Mouse (Mus musculus) forebrain, embryonic 11.5 days (tissue): ENCODE measurements around the gene Ptger1. TPM values are rescaled to one million over a fixed set of nuclear protein-coding genes. Genes with fewer than 3 reads are reported as not detected.

ENCODE experiments used
- ATAC-seq: fragments of 200-750 bp; cut with Nextera tagmentation; replicated peaks from 2 replicates; pipeline ENCODE4 v1.8.0; 2017; ENCODE audit warnings: moderate TSS enrichment; ENCODE audit not compliant: low FRiP score
- DNase-seq: peaks from one replicate; pipeline ENCODE4 v3.0.0-alpha.2; 2017; ENCODE audit warnings: low spot score
- H3K27ac ChIP-seq: fragments of 300-500 bp; sonication (generic); 2 replicates; pipeline ENCODE4 v1.5.1; 2014; ENCODE audit warnings: low read depth, low read length
- H3K27me3 ChIP-seq: fragments of 300-500 bp; sonication (generic); 2 replicates; pipeline ENCODE4 v1.6.1; 2014; ENCODE audit warnings: mild to moderate bottlenecking, low read length, mixed read lengths; ENCODE audit not compliant: control insufficient read depth, insufficient read depth
- H3K36me3 ChIP-seq: fragments of 300-500 bp; sonication (generic); 2 replicates; pipeline ENCODE4 v1.6.1; 2014; ENCODE audit warnings: mild to moderate bottlenecking, low read length, moderate library complexity, mixed read lengths; ENCODE audit not compliant: control insufficient read depth, insufficient read depth
- H3K4me1 ChIP-seq: fragments of 300-500 bp; sonication (generic); replicated peaks from 2 replicates; pipeline ENCODE4 v1.6.1; 2014; ENCODE audit warnings: low read length, mixed read lengths; ENCODE audit not compliant: control insufficient read depth, insufficient read depth
- H3K4me2 ChIP-seq: fragments of 300-500 bp; sonication (generic); 2 replicates; pipeline ENCODE4 v1.6.1; 2014; ENCODE audit warnings: low read depth, mild to moderate bottlenecking, low read length, moderate library complexity, mixed read lengths; ENCODE audit not compliant: severe bottlenecking
- H3K4me3 ChIP-seq: fragments of 300-500 bp; sonication (generic); 2 replicates; pipeline ENCODE4 v1.5.1; 2014; ENCODE audit warnings: low read depth, low read length
- H3K9ac ChIP-seq: fragments of 300-500 bp; sonication (generic); 2 replicates; pipeline ENCODE4 v1.6.1; 2014; ENCODE audit warnings: low read length
- H3K9me3 ChIP-seq: fragments of 300-500 bp; sonication (generic); 2 replicates; pipeline ENCODE4 v1.6.1; 2016; ENCODE audit warnings: low read length, mixed read lengths; ENCODE audit not compliant: control insufficient read depth
- WGBS: fragments of 180-500 bp; shearing (Covaris S2); extraction: QIAGEN DNeasy Blood & Tissue Kit; methylation state at CpG from one replicate; pipeline ENCODE4 v1.1.7; 2014; 5-methylcytosine and 5-hydroxymethylcytosine counted together
- polyA plus RNA-seq: library from polyadenylated mRNA; unstranded; fragments of >200 nt; fragmentation: Nextera tagmentation; extraction: Ambion mirVana; gene quantifications from 2 replicates; pipeline ENCODE4 v1.2.1, GENCODE M21; 2014

Gene Ptger1
- 0.47 and 0.60 TPM in 2 replicates for polyA plus RNA-seq

DNA sequence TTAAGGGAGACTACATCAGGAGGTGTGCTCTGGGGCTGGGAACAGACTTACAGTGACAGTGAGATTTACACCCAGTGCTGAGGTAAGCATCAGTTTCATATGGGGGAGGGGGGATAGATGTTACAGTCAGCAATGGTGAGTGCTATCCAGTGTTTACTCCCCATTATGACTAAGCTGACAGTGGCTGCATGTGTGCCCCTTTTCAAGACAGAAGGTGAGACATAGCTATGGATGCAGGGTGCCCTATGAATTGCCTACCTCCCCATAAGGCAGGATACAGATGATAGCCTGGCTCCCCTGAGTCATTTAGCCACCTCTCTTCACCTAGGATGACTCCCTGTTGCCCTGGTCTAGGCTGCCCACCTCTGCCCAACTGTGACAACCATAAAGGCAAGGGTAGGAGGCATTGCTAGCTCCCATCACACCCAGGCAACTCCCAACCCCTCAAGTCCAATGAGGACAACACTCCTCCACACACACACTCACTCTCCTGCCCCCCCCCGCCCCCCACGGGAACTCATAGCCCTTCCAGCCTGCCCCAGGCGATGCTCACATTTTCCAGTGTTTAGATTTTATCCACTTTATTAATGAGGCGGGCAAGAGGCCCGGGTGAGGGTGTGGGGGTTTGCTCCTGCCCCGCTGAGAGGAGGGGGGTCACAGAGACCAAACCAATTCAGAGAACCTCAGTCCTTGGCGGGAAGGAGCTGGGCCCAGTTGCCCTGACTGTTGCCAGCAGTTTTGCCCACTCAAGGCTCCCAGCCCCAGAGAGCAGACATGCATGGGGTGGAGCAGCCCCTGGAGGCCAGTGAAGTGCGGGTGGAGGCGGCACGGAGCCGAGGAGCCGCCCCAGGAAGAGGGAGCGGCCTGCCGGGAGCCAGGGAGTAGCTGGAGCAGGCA is at the start of gene Ptger1:
Gene Ptger1, plus strand, starts transcription at position 710 of the 897 bp plus-strand sequence.
- Histone ChIP-seq H3K27ac (no peak within 1 kb of the TSS), H3K4me1 (peaks cover 14% of the 10 kb centered on the region), H3K4me3 (no peak within 1 kb of the TSS), H3K9me3 (no peaks in the 10 kb centered on the region), H3K36me3 (no peaks in the 10 kb centered on the region; the same call in 1 of the 2 replicates), H3K4me2 (no peak within 1 kb of the TSS), H3K9ac (no peak within 1 kb of the TSS), H3K27me3 (peaks cover 2% of the 10 kb centered on the region; the same call in 1 of the 2 replicates)
- DNase-seq, result peak; percentile 61
- no peak for ATAC-seq
- 44% methylated on average over 14 of the region's 14 CpGs for WGBS

DNA sequence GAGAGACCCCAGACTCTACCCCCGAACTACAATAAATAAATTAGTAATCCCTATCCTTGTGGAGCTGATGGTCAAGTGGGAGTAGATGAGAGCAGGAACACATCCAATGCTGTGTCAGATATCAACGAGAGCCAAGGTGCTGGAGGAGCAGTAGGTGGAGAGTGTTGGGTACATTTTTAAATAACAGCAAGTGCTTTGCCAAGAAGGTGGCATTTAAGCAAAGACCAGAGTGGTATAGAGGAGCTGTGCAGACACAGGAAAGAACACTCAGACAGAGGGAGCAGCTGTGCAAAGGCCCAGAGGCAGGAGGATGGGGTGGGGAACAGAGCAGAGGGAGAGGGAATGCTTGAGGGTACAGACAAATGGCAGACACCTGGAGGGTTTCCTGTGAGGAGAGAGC is 49.4 kb upstream of the Ptger1 start:
- WGBS, result 86% methylated on average over 2 of the region's 2 CpGs
- DNase-seq (no peak), ATAC-seq (no peak)
- Histone ChIP-seq H3K9me3 (no peaks in the 10 kb centered on the region), H3K4me1 (no peaks in the 10 kb centered on the region), H3K4me2 (no peak overlapping the region), H3K9ac (no peak overlapping the region), H3K4me3 (no peak overlapping the region), H3K27ac (no peak overlapping the region), H3K36me3 (peaks cover 3% of the 10 kb centered on the region; the same call in 1 of the 2 replicates), H3K27me3 (no peaks in the 10 kb centered on the region)

GRCm38 (mm10) chr8:83618566-83618965 is 47.9 kb upstream of the Ptger1 start:
- Histone ChIP-seq H3K27me3 (no peaks in the 10 kb centered on the region), H3K27ac (no peak overlapping the region), H3K9me3 (no peaks in the 10 kb centered on the region), H3K9ac (no peak overlapping the region), H3K4me1 (no peaks in the 10 kb centered on the region), H3K36me3 (peaks cover 2% of the 10 kb centered on the region; the same call in 1 of the 2 replicates), H3K4me2 (no peak overlapping the region), H3K4me3 (no peak overlapping the region)
- DNase-seq (no peak), ATAC-seq (no peak)
- WGBS, result 91% methylated on average over 2 of the region's 2 CpGs

- no peaks in the 10 kb centered on the region for H3K4me1 ChIP-seq
- 89% methylated on average over 9 of the region's 9 CpGs for WGBS
- H3K4me3 ChIP-seq, result no peak overlapping the region
- H3K27ac ChIP-seq, result no peak overlapping the region
- H3K9me3 ChIP-seq, result no peaks in the 10 kb centered on the region
- no peaks in the 10 kb centered on the region for H3K27me3 ChIP-seq
- H3K9ac ChIP-seq, result no peak overlapping the region
- ATAC-seq (no peak), DNase-seq (peak; percentile 41)
- H3K4me2 ChIP-seq, result no peak overlapping the region
- no peaks in the 10 kb centered on the region for H3K36me3 ChIP-seq
These were observed 46.8 kb upstream of the Ptger1 start for GRCm38 (mm10) chr8:83619568-83620285.

GRCm38 (mm10) chr8:83621691-83622388 is 44.6 kb upstream of the Ptger1 start:
- DNase-seq (peak; percentile 51), ATAC-seq (peak; percentile 19; the same call in 1 of the 2 replicates)
- 58% methylated on average over 15 of the region's 15 CpGs for WGBS
- H3K27ac ChIP-seq, result no peak overlapping the region
- no peaks in the 10 kb centered on the region for H3K9me3 ChIP-seq
- H3K36me3 ChIP-seq, result no peaks in the 10 kb centered on the region
- H3K4me3 ChIP-seq, result peak overlapping the region; percentile 31
- no peaks in the 10 kb centered on the region for H3K27me3 ChIP-seq
- peak overlapping the region; percentile 58 for H3K9ac ChIP-seq
- H3K4me2 ChIP-seq, result peak overlapping the region; percentile 71
- no peaks in the 10 kb centered on the region for H3K4me1 ChIP-seq

DNA sequence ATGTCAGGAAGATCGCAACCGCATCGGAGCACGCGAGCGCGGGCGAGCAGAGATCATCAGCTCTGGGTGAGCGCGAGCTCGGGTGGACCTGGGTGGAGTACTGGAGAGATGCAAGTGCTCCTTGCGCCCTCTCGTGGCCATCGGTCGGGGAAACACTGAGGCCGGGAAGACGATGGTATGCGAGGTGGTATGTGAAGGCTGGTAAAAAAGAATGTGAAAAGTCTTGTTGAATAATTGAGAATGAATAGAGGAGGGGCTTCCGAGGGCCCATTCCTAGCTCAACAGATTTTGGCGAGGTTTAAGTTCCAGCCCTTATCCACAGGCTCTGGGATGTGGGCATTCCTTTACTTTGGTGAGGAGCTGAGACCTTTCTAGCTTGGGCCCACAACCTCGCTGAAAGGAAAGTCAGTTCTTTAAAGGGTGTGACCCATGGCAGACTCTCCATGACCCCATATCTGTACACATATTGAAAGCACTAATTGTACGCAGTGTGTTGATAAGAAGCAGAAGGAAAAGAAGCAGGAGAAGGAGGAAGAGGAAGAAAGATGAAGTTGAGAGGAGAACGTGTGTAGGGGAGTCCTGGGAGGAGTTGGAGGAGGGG is 44.0 kb upstream of the Ptger1 start:
- no peaks in the 10 kb centered on the region for H3K9me3 ChIP-seq
- DNase-seq (peak; percentile 92), ATAC-seq (peak; percentile 92)
- H3K4me3 ChIP-seq, result peak overlapping the region; percentile 31
- H3K36me3 ChIP-seq, result no peaks in the 10 kb centered on the region
- no peak overlapping the region for H3K27ac ChIP-seq
- no peaks in the 10 kb centered on the region for H3K4me1 ChIP-seq
- H3K9ac ChIP-seq, result peak overlapping the region; percentile 58
- H3K4me2 ChIP-seq, result peak overlapping the region; percentile 71
- H3K27me3 ChIP-seq, result no peaks in the 10 kb centered on the region
- 10% methylated on average over 23 of the region's 23 CpGs for WGBS

- Histone ChIP-seq H3K9me3 (no peaks in the 10 kb centered on the region), H3K4me3 (no peak overlapping the region), H3K9ac (no peak overlapping the region), H3K36me3 (no peaks in the 10 kb centered on the region), H3K27me3 (no peaks in the 10 kb centered on the region), H3K27ac (no peak overlapping the region), H3K4me1 (no peaks in the 10 kb centered on the region), H3K4me2 (no peak overlapping the region)
- DNase-seq (peak; percentile 43), ATAC-seq (no peak)
- 92% methylated on average over 7 of the region's 7 CpGs for WGBS
These were observed 42.9 kb upstream of the Ptger1 start for GRCm38 (mm10) chr8:83623549-83623948.

DNA sequence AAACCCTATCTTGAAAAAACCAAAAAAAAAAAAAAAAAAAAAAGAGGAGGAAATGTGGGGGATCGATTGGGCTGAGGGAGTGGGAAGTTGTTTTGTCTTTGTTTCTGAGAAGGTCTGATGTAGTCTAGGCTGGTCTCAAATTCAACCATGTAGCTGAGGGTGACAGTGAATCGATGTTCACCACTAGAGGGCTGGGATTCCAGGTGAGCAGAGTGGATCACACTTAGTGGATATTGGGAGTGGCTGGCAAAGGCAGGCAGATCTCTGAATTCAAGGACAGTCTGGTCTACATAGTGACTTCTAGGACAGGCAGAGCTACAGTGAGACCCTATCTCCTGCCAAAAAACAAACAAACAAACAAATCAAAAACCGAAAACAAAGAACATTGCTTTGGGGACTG is 41.7 kb upstream of the Ptger1 start:
- H3K9ac ChIP-seq, result no peak overlapping the region
- no peaks in the 10 kb centered on the region for H3K27me3 ChIP-seq
- DNase-seq (peak; percentile 56), ATAC-seq (no peak)
- H3K4me1 ChIP-seq, result no peaks in the 10 kb centered on the region
- 34% methylated on average over 3 of the region's 3 CpGs for WGBS
- no peak overlapping the region for H3K4me3 ChIP-seq
- no peaks in the 10 kb centered on the region for H3K9me3 ChIP-seq
- H3K4me2 ChIP-seq, result no peak overlapping the region
- H3K36me3 ChIP-seq, result no peaks in the 10 kb centered on the region
- no peak overlapping the region for H3K27ac ChIP-seq
